Comparison of ENCODE assay signal across 8 mouse cellular contexts in genomic region chr4:57637636-57638386, GRCm38 (mm10).
DNase-seq lines count a peak whose midpoint lies in the region; ATAC-seq and TF ChIP-seq lines count a peak whose summit lies in the region.

No protein-coding gene starts in this region.

- no peak for TF ChIP-seq CTCF in left cerebral cortex, adult 2 months (IDR thresholded peaks at IDR 0.05)
- TF ChIP-seq CTCF in thymus, adult 2 months (IDR thresholded peaks at IDR 0.05; ENCODE audit: borderline replicate concordance, control insufficient read depth, extremely low read depth, insufficient read depth, low read length, poor library complexity) = no peak

- peak overlapping the region; percentile 46; the same call in 1 of the 2 replicates for H3K27ac ChIP-seq in heart, embryonic 11.5 days (ENCODE audit: low read depth, low read length)
- peak overlapping the region; percentile 67 for H3K27ac ChIP-seq in forebrain, embryonic 16.5 days (ENCODE audit: low read length)
- peak overlapping the region; percentile 89 for H3K27ac ChIP-seq in left cerebral cortex, adult 2 months
- H3K27ac ChIP-seq in thymus, adult 2 months (ENCODE audit: control insufficient read depth, insufficient read depth, low read length) = no peak overlapping the region

- no peak for TF ChIP-seq POLR2A in thymus, adult 2 months (IDR thresholded peaks at IDR 0.05; ENCODE audit: control insufficient read depth, extremely low read depth, insufficient read depth, low read length, poor library complexity)

- intact Hi-C loops in left cerebral cortex, adult 2 months (cut with DNase I) = no loop called here

- no peak for ATAC-seq in heart, embryonic 11.5 days (replicated peaks; ENCODE audit: insufficient number of reproducible peaks, low FRiP score, low TSS enrichment)
- ATAC-seq in forebrain, embryonic 16.5 days = peak; percentile 90

- peak overlapping the region; percentile 38 for H3K4me2 ChIP-seq in heart, embryonic 11.5 days
- H3K4me2 ChIP-seq in forebrain, embryonic 16.5 days (ENCODE audit: low read length) = peak overlapping the region; percentile 73

- DNase-seq in heart, adult 9 months (ENCODE audit: low spot score in 2 of 2) = no peak
- DNase-seq in brain, adult 2 months (ENCODE audit: low read depth, low spot score) = peak; percentile 88
- peak; percentile 52 to 59 for DNase-seq in left cerebral cortex, adult 2 months (ENCODE audit: extremely low spot score in 1 of 2, low spot score in 2 of 2)
- peak; percentile 17 for DNase-seq in naive thymus-derived CD4-positive, alpha-beta T cell, adult 2 months (ENCODE audit: low read depth)
- DNase-seq in adrenal gland, postnatal 4 days (ENCODE audit: low spot score in 2 of 2) = no peak
- no peak for DNase-seq in thymus, adult 2 months

- H3K9ac ChIP-seq in heart, embryonic 11.5 days (ENCODE audit: low read depth, low read length) = peak overlapping the region; percentile 39; the same call in 1 of the 2 replicates
- peak overlapping the region; percentile 51 for H3K9ac ChIP-seq in forebrain, embryonic 16.5 days (replicated peaks; ENCODE audit: low read depth, low read length)

- H3K27me3 ChIP-seq in heart, embryonic 11.5 days (ENCODE audit: control insufficient read depth, insufficient read depth, low read length) = no peaks in the 10 kb centered on the region
- no peaks in the 10 kb centered on the region for H3K27me3 ChIP-seq in forebrain, embryonic 16.5 days (replicated peaks; ENCODE audit: control insufficient read depth, insufficient read depth, low read length)
- H3K27me3 ChIP-seq in thymus, adult 2 months (ENCODE audit: control insufficient read depth, insufficient read depth, low read length) = no peaks in the 10 kb centered on the region

- H3K9me3 ChIP-seq in heart, embryonic 11.5 days (replicated peaks; ENCODE audit: control insufficient read depth, low read length) = no peaks in the 10 kb centered on the region
- no peaks in the 10 kb centered on the region for H3K9me3 ChIP-seq in forebrain, embryonic 16.5 days (ENCODE audit: control insufficient read depth, low read length)

- peaks cover 64% of the 10 kb centered on the region for H3K4me1 ChIP-seq in heart, embryonic 11.5 days (ENCODE audit: control insufficient read depth, insufficient read depth, low read length)
- peaks cover 13% of the 10 kb centered on the region for H3K4me1 ChIP-seq in forebrain, embryonic 16.5 days (replicated peaks; ENCODE audit: control insufficient read depth, insufficient read depth, low read length)
- H3K4me1 ChIP-seq in thymus, adult 2 months (replicated peaks; ENCODE audit: control insufficient read depth, insufficient read depth, low read length) = peaks cover 24% of the 10 kb centered on the region

- 34% methylated on average over 23 of the region's 24 CpGs for WGBS in heart, embryonic 11.5 days (ENCODE audit: insufficient replicate concordance)
- WGBS in forebrain, embryonic 16.5 days = 17% methylated on average over 24 of the region's 24 CpGs
- WGBS in thymus, adult 2 months = 34% methylated on average over 24 of the region's 24 CpGs

- 0 out of 2 replicates have a peak overlapping the region, but pooled peaks have one; percentile 12 for H3K4me3 ChIP-seq in heart, embryonic 11.5 days (ENCODE audit: low read depth, low read length)
- H3K4me3 ChIP-seq in forebrain, embryonic 16.5 days (replicated peaks; ENCODE audit: low read length) = peak overlapping the region; percentile 47
- peak overlapping the region; percentile 60 for H3K4me3 ChIP-seq in left cerebral cortex, adult 2 months
- no peak overlapping the region; the same call in 1 of the 2 replicates for H3K4me3 ChIP-seq in thymus, adult 2 months (ENCODE audit: control insufficient read depth, insufficient read depth, low read length)

- no peaks in the 10 kb centered on the region for H3K36me3 ChIP-seq in heart, embryonic 11.5 days (ENCODE audit: control insufficient read depth, insufficient read depth, low read length)
- H3K36me3 ChIP-seq in forebrain, embryonic 16.5 days (ENCODE audit: control insufficient read depth, insufficient read depth) = no peaks in the 10 kb centered on the region
- no peaks in the 10 kb centered on the region for H3K36me3 ChIP-seq in thymus, adult 2 months (ENCODE audit: control insufficient read depth, insufficient read depth, low read length)

Comparison
In these comparisons a context has a peak if more than half of its experiments do, and no peak if none do; other contexts are left out.
1. DNase-seq: peak in brain, adult 2 months (single experiment), left cerebral cortex, adult 2 months (2 of 2) and naive thymus-derived CD4-positive, alpha-beta T cell, adult 2 months (single experiment); none in heart, adult 9 months (0 of 2), adrenal gland, postnatal 4 days (0 of 2) and thymus, adult 2 months (single experiment).